Mouse (Mus musculus): ENCODE data around the gene Yap1. TPM values are rescaled to one million over a fixed set of nuclear protein-coding genes. Genes with fewer than 3 reads are reported as not detected.
A peak's percentile ranks its signal among the peaks of the same experiment; 100 is the strongest.

The Yap1 gene
- polyA plus RNA-seq, 1 experiment from 2014 or later = 19.8 TPM

DNA sequence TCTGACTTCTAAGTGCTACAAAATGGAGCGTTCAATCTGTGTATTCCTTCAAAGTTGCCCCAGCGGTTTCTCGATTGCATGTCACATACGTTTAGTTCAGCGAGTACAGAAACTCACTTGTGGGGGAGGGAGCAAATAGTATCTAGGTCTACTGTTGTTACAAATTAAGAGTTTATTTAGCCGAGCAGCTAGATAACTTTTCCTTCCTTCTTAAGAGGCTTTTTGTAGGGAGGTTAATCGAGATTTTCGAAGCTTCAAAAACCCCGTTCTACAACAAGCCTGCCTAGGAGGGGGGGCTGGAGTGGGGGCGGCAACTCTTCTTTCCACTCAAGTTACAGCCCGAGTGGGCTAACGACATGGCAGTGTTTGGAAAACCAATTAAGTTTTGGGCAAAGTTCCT lies 1.6 kb downstream of the Yap1 start:
- H3K9me3 ChIP-seq (replicated peaks) = no peaks in the 10 kb centered on the region
- WGBS = under 1% methylated on average over 12 of the region's 12 CpGs

DNA sequence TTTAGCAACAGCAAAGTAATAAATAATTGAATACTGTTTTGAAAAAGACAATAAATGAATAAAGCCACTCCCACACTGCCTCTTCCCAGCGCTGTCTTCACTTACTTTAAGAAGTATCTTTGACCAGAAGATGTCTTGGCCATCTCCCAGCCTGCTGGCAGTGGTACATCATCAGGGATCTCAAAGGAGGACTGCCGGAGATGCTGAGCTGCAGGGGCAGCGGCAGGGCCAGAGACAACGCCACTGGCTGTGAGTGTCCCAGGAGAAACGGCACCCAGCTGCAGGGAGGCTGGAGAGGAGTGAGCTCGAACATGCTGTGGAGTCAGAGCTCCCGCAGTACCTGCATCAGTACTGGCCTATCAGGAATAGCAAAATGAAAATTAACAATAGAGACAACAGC lies 3.0 kb downstream of the Yap1 start:
- no peak overlapping the region for H3K9ac ChIP-seq
- H3K27me3 ChIP-seq = no peaks in the 10 kb centered on the region
- no peaks in the 10 kb centered on the region for H3K9me3 ChIP-seq (replicated peaks)
- no peak overlapping the region for H3K27ac ChIP-seq
- no peak for ATAC-seq (replicated peaks; ENCODE audit: insufficient number of reproducible peaks, insufficient read depth, low FRiP score, low read depth)
- no peak overlapping the region for H3K4me3 ChIP-seq
- peak overlapping the region; percentile 26; the same call in 1 of the 2 replicates for H3K4me2 ChIP-seq
- 43% methylated on average over 7 of the region's 7 CpGs for WGBS
- peaks cover 27% of the 10 kb centered on the region for H3K36me3 ChIP-seq
- H3K4me1 ChIP-seq (replicated peaks) = peaks cover 19% of the 10 kb centered on the region

More for the DNA sequence above, 1.6 kb downstream of the Yap1 start:
- peak overlapping the region; percentile 95 for H3K4me3 ChIP-seq
- H3K9ac ChIP-seq = peak overlapping the region; percentile 98
- ATAC-seq (replicated peaks; ENCODE audit: insufficient number of reproducible peaks, insufficient read depth, low FRiP score, low read depth) = no peak
- peak overlapping the region; percentile 98 for H3K27ac ChIP-seq
- H3K36me3 ChIP-seq = peaks cover 27% of the 10 kb centered on the region
- H3K27me3 ChIP-seq = no peaks in the 10 kb centered on the region
- H3K4me2 ChIP-seq = peak overlapping the region; percentile 63
- peaks cover 16% of the 10 kb centered on the region for H3K4me1 ChIP-seq (replicated peaks)

DNA sequence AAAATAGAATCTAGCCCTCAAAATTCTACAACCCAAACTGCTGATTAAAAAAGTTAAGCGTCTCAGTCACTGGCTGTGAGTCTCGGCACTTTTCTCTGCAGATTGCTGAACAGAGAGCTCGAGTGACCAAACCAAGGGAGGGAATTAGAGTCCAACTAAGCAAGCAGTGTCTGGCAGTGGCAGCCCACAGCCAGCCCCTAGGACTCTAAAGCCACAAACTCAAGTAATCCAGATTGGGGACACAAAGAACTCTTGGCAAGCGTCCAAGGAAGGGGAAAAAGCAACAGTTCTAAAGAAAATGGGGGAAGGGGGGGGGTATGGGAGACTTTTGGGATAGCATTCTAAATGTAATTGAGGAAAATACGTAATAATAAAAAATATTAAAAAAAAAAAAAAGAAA lies 10.1 kb downstream of the Yap1 start:
- no peak overlapping the region for H3K9ac ChIP-seq
- no peaks in the 10 kb centered on the region for H3K9me3 ChIP-seq (replicated peaks)
- peaks cover 51% of the 10 kb centered on the region for H3K4me1 ChIP-seq (replicated peaks)
- WGBS = 55% methylated on average over 5 of the region's 5 CpGs
- H3K36me3 ChIP-seq = peaks cover 9% of the 10 kb centered on the region
- H3K27ac ChIP-seq = peak overlapping the region; percentile 54
- no peak overlapping the region for H3K4me3 ChIP-seq
- H3K27me3 ChIP-seq = no peaks in the 10 kb centered on the region
- no peak for ATAC-seq (replicated peaks; ENCODE audit: insufficient number of reproducible peaks, insufficient read depth, low FRiP score, low read depth)
- no peak overlapping the region for H3K4me2 ChIP-seq

DNA sequence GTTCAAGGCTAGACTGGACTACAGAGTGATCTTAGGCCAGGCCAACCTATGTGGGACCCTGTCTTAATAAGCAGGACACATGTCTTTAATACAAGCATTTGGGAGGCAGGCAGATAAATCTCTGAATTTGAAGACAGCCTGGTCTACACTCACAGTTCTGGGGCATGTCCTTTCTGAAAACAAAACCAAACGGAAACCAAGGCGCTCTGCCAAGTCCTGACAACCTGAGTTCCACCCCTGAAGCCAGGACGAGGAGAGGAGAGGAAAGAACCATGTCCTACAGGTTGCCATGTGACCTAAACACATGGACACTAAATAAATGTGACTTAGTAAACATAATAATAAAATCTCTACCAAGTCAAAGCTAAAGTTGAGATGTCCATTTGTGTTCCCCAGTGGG lies 11.7 kb downstream of the Yap1 start:
- Histone ChIP-seq H3K27me3 (no peaks in the 10 kb centered on the region), H3K36me3 (peaks cover 4% of the 10 kb centered on the region; the same call in 1 of the 2 replicates), H3K4me1 (replicated peaks) (peaks cover 55% of the 10 kb centered on the region), H3K9ac (no peak overlapping the region), H3K4me3 (no peak overlapping the region), H3K4me2 (no peak overlapping the region), H3K27ac (peak overlapping the region; percentile 34; the same call in 1 of the 2 replicates), H3K9me3 (replicated peaks) (no peaks in the 10 kb centered on the region)
- ATAC-seq (replicated peaks; ENCODE audit: insufficient number of reproducible peaks, insufficient read depth, low FRiP score, low read depth) = no peak
- WGBS = 38% methylated on average over 3 of the region's 3 CpGs

DNA sequence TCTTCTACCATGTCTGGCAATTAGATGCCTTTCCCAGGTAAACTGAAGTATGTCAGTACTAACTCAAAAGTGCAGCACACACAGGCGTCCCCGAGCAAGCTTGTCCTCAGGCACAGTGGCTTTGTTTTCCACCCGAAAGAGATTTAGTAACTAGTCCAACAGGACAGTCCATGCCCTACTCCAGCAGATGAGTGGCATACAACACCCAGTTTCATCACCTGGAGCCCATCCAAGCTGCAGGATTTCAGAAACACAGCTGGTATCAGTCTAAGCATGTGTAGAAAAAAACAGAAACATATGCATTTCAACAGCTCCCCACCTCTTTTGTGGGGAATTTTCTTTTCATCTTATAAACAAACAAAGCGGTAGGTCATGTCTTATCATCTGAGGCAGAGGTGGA lies 13.5 kb downstream of the Yap1 start:
- 55% methylated on average over 4 of the region's 4 CpGs for WGBS
- H3K4me1 ChIP-seq (replicated peaks) = peaks cover 54% of the 10 kb centered on the region
- ATAC-seq (replicated peaks; ENCODE audit: insufficient number of reproducible peaks, insufficient read depth, low FRiP score, low read depth) = no peak
- no peak overlapping the region for H3K4me2 ChIP-seq
- H3K27me3 ChIP-seq = no peaks in the 10 kb centered on the region
- no peaks in the 10 kb centered on the region for H3K9me3 ChIP-seq (replicated peaks)
- no peak overlapping the region for H3K9ac ChIP-seq
- H3K27ac ChIP-seq = no peak overlapping the region
- no peak overlapping the region for H3K4me3 ChIP-seq
- peaks cover 8% of the 10 kb centered on the region; the same call in 1 of the 2 replicates for H3K36me3 ChIP-seq

DNA sequence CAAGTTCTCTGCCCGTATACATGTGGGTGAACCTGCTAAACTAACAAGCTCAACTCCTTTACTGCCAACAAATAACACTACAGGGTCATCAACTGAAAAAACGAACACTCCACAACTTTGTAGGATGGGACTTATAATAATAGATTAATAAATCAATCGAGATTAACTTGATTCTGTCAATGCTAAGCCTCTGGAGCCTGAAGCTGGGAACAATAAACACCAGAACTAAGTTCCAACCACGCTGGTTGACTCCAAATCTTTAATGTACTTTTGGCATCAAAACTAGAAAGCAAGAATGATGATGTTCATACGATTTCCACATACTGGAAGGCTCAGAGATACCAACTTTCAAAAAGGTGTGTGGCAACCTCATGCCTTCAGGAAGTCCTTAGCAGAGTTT lies 17.3 kb downstream of the Yap1 start:
- Histone ChIP-seq H3K4me3 (no peak overlapping the region), H3K9ac (no peak overlapping the region), H3K27ac (no peak overlapping the region), H3K4me2 (no peak overlapping the region), H3K4me1 (replicated peaks) (peaks cover 56% of the 10 kb centered on the region), H3K27me3 (no peaks in the 10 kb centered on the region), H3K9me3 (replicated peaks) (no peaks in the 10 kb centered on the region), H3K36me3 (peaks cover 8% of the 10 kb centered on the region; the same call in 1 of the 2 replicates)
- no peak for ATAC-seq (replicated peaks; ENCODE audit: insufficient number of reproducible peaks, insufficient read depth, low FRiP score, low read depth)
- WGBS = 74% methylated on average over 5 of the region's 5 CpGs

DNA sequence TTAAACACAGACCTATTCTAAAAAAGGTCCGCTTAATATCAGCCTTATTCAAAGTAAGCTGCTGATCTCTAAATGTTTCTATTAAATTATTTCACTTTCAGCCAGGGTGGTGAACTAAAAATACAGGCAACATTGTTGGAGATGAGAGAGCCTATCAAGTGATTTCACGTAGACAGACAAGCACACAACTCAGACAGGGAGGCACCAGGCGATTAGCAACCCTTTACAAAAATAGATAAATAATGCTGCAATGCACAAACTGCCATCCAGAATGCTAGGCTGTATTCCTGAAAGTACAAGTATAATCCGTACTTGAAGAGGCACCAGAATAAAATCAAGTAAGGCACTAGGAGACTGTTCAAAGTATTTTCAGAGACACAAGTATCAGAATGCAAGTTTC lies 20.1 kb downstream of the Yap1 start:
- Histone ChIP-seq H3K36me3 (peaks cover 8% of the 10 kb centered on the region; the same call in 1 of the 2 replicates), H3K27me3 (no peaks in the 10 kb centered on the region), H3K9me3 (replicated peaks) (no peaks in the 10 kb centered on the region), H3K4me2 (peak overlapping the region; percentile 37; the same call in 1 of the 2 replicates), H3K9ac (no peak overlapping the region), H3K4me3 (no peak overlapping the region), H3K27ac (peak overlapping the region; percentile 83), H3K4me1 (replicated peaks) (peaks cover 56% of the 10 kb centered on the region)
- ATAC-seq (replicated peaks; ENCODE audit: insufficient number of reproducible peaks, insufficient read depth, low FRiP score, low read depth) = no peak
- 43% methylated on average over 4 of the region's 4 CpGs for WGBS

DNA sequence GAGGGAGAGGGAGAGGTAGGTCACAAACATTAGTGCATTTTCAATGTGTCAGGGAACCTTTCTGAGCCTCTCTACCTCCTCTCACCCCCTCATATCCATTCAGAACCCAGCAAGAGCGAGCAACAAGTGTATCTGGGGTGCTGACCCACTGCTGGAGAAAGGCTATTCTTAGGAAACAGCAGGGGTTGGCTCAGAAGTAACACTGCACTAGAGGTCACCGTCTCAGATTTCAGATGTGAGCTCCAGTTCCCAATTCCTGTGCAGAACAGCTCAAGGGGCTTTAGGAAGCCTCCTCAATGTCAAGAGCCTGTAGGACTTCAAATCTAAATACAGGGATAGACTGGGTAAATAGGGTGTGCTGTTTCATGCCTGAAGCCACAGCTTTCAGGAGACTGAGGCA lies 20.7 kb downstream of the Yap1 start:
- Histone ChIP-seq H3K27ac (peak overlapping the region; percentile 83), H3K27me3 (no peaks in the 10 kb centered on the region), H3K9me3 (replicated peaks) (no peaks in the 10 kb centered on the region), H3K4me1 (replicated peaks) (peaks cover 54% of the 10 kb centered on the region), H3K4me3 (no peak overlapping the region), H3K4me2 (peak overlapping the region; percentile 37), H3K9ac (peak overlapping the region; percentile 40), H3K36me3 (peaks cover 8% of the 10 kb centered on the region; the same call in 1 of the 2 replicates)
- WGBS = 23% methylated on average over 2 of the region's 2 CpGs
- 0 out of 2 replicates have a peak, but pooled peaks have one; percentile 32 for ATAC-seq (replicated peaks; ENCODE audit: insufficient number of reproducible peaks, insufficient read depth, low FRiP score, low read depth)

DNA sequence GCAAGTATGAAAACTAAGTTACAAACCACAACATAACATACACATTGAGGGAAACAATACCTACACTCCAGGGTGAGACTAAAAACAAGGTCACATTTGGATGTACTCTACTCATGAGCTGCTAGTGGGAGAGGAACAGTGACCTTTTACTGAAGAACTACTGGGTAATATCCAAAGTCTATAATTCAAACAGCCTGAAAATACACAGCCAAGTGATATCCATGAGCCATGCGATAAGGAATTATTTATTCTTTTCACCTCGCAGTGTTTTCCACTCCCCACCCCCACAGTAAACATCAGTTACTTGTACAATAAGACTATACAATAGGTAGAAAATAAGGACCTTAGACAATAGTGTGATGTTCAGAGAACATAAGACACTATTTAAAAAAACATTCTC lies 24.2 kb downstream of the Yap1 start:
- no peak for ATAC-seq (replicated peaks; ENCODE audit: insufficient number of reproducible peaks, insufficient read depth, low FRiP score, low read depth)
- H3K4me1 ChIP-seq (replicated peaks) = peaks cover 61% of the 10 kb centered on the region
- H3K4me2 ChIP-seq = peak overlapping the region; percentile 42
- no peaks in the 10 kb centered on the region for H3K27me3 ChIP-seq
- H3K9ac ChIP-seq = 0 out of 2 replicates have a peak overlapping the region, but pooled peaks have one; percentile 2
- no peaks in the 10 kb centered on the region for H3K9me3 ChIP-seq (replicated peaks)
- WGBS = 73% methylated on average over 2 of the region's 2 CpGs
- H3K4me3 ChIP-seq = no peak overlapping the region
- H3K27ac ChIP-seq = peak overlapping the region; percentile 89
- H3K36me3 ChIP-seq = no peaks in the 10 kb centered on the region

DNA sequence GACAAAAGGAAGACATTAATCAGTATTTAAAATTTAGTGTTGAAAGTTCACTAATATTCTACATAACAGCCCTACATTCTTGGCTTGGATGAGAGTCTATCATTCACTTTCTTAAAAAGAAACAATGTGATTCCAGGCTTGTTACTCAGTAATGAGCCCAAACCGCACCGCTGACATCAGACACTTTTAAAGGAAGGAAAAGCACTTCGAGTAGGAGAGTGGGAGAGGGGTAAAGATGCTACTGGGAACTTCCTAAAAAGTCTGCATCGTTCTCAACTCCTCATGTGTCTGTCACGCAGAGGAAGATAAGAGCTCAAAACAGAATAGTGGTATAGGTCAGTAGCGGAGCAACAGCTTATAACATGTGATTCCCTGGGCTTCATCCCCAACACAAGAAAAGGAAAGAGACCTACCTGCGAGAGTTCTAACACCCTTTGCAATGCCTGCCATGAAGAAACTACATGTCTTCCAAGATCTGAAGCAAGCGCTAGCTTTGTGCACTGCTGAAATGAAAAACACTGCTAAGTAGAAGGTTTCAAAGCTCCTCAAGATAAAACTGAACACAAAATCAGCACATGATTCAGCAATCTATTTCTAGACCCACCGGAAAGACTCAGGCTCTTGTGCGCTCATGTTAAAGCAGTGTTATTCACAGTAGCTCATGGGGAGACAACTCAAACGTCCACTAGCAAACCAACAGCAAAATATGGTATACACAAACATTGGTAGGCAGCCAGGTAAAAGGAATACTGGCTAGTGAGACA lies 25.1 kb downstream of the Yap1 start:
- Histone ChIP-seq H3K9ac (0 out of 2 replicates have a peak overlapping the region, but pooled peaks have one; percentile 2), H3K4me3 (no peak overlapping the region), H3K4me2 (peak overlapping the region; percentile 42), H3K27me3 (no peaks in the 10 kb centered on the region), H3K27ac (peak overlapping the region; percentile 89), H3K36me3 (no peaks in the 10 kb centered on the region), H3K4me1 (replicated peaks) (peaks cover 56% of the 10 kb centered on the region), H3K9me3 (replicated peaks) (no peaks in the 10 kb centered on the region)
- 43% methylated on average over 11 of the region's 11 CpGs for WGBS
- no peak; the same call in 1 of the 2 replicates for ATAC-seq (replicated peaks; ENCODE audit: insufficient number of reproducible peaks, insufficient read depth, low FRiP score, low read depth)

DNA sequence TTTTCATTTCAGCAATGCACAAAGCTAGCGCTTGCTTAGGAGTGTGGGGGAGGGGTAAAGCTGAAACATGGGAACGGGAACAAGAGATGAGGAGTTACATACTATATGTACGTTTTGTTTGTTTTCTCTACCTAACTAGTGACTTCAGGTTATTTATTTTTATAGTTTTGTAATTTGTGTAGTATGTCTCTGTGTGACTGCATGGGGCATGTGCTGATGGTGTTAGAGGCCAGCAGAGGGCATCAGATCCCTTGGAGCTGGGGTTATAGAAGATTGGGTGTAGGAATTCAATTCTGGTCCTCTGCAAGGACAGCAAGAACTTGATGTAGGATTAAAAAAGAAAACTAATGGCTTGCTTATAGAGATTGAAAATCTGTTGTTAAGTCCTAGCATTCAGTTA lies 25.9 kb downstream of the Yap1 start:
- peaks cover 50% of the 10 kb centered on the region for H3K4me1 ChIP-seq (replicated peaks)
- H3K27ac ChIP-seq = peak overlapping the region; percentile 89; the same call in 1 of the 2 replicates
- no peak overlapping the region for H3K4me3 ChIP-seq
- no peak overlapping the region for H3K4me2 ChIP-seq
- peaks cover 3% of the 10 kb centered on the region; the same call in 1 of the 2 replicates for H3K36me3 ChIP-seq
- ATAC-seq (replicated peaks; ENCODE audit: insufficient number of reproducible peaks, insufficient read depth, low FRiP score, low read depth) = no peak
- H3K9me3 ChIP-seq (replicated peaks) = no peaks in the 10 kb centered on the region
- H3K9ac ChIP-seq = no peak overlapping the region
- H3K27me3 ChIP-seq = no peaks in the 10 kb centered on the region
- WGBS = 85% methylated on average over 3 of the region's 3 CpGs

All from heart, embryonic 15.5 days (tissue).